Mouse (Mus musculus) lung, postnatal 14 days (tissue): Measurements from ENCODE around the gene Fndc9.
A peak's percentile ranks its signal among the peaks of the same experiment; 100 is the strongest.

ENCODE experiments used
- DNase-seq: peaks from one replicate; pipeline ENCODE4 v3.0.0; 2021

Gene Fndc9

GRCm38 (mm10) chr11:46235334-46235733 lies at the start of gene Fndc9:
TSS of gene Fndc9 (plus strand) at chr11:46235531.
- DNase-seq = no peak

- no peak for DNase-seq
Observed at GRCm38 (mm10) chr11:46188283-46188682, 47.0 kb upstream of the Fndc9 start.

GRCm38 (mm10) chr11:46194175-46194574 lies 41.2 kb upstream of the Fndc9 start:
- no peak for DNase-seq

GRCm38 (mm10) chr11:46200664-46201063 lies 34.7 kb upstream of the Fndc9 start:
- no peak for DNase-seq

GRCm38 (mm10) chr11:46201636-46202546 lies 33.4 kb upstream of the Fndc9 start:
- no peak for DNase-seq

GRCm38 (mm10) chr11:46202547-46202887 lies 32.8 kb upstream of the Fndc9 start:
- no peak for DNase-seq

- DNase-seq = no peak
Observed at GRCm38 (mm10) chr11:46204841-46205240, 30.5 kb upstream of the Fndc9 start.

GRCm38 (mm10) chr11:46205639-46206409 lies 29.5 kb upstream of the Fndc9 start:
- DNase-seq = no peak

- no peak for DNase-seq
Observed at GRCm38 (mm10) chr11:46209884-46210283, 25.4 kb upstream of the Fndc9 start.

- DNase-seq = no peak
Observed at GRCm38 (mm10) chr11:46211858-46212257, 23.5 kb upstream of the Fndc9 start.

- peak; percentile 32 for DNase-seq
Observed at GRCm38 (mm10) chr11:46213844-46214243, 21.5 kb upstream of the Fndc9 start.

- no peak for DNase-seq
Observed at GRCm38 (mm10) chr11:46214368-46215230, 20.7 kb upstream of the Fndc9 start.

- peak; percentile 69 for DNase-seq
Observed at GRCm38 (mm10) chr11:46215354-46215753, 20.0 kb upstream of the Fndc9 start.

GRCm38 (mm10) chr11:46216669-46217068 lies 18.7 kb upstream of the Fndc9 start:
- peak; percentile 33 for DNase-seq

- no peak for DNase-seq
Observed at GRCm38 (mm10) chr11:46217686-46218085, 17.6 kb upstream of the Fndc9 start.

GRCm38 (mm10) chr11:46218584-46218983 lies 16.7 kb upstream of the Fndc9 start:
- no peak for DNase-seq

GRCm38 (mm10) chr11:46219380-46219779 lies 16.0 kb upstream of the Fndc9 start:
- DNase-seq = no peak

- DNase-seq = no peak
Observed at GRCm38 (mm10) chr11:46220211-46220610, 15.1 kb upstream of the Fndc9 start.

GRCm38 (mm10) chr11:46223575-46223974 lies 11.8 kb upstream of the Fndc9 start:
- DNase-seq = no peak

- DNase-seq = no peak
Observed at GRCm38 (mm10) chr11:46225345-46225744, 10.0 kb upstream of the Fndc9 start.

- DNase-seq = no peak
Observed at GRCm38 (mm10) chr11:46230184-46230583, 5.1 kb upstream of the Fndc9 start.

GRCm38 (mm10) chr11:46232803-46233202 lies 2.5 kb upstream of the Fndc9 start:
- no peak for DNase-seq

- no peak for DNase-seq
Observed at GRCm38 (mm10) chr11:46233966-46234365, 1.4 kb upstream of the Fndc9 start.
